Mouse (Mus musculus): ENCODE data around the gene Gm5622. TPM values are rescaled to one million over a fixed set of nuclear protein-coding genes. Genes with fewer than 3 reads are reported as not detected.
"Not testable (repeated sequence)": the region's sequence is repeated elsewhere in the genome, so short reads cannot be mapped to it uniquely, and the experiment has no call there.

Gm5622 gene
- not detected in 2 replicates for polyA plus RNA-seq (2015; fragmentation: Nextera tagmentation; extraction: Ambion mirVana)

GRCm38 (mm10) chr14:51552490-51552889, at the start of gene Gm5622:
Gene Gm5622, plus strand, starts transcription at chr14:51552790.
- H3K9me3 ChIP-seq: no peaks in the 10 kb centered on the region
- no peaks in the 10 kb centered on the region for H3K4me1 ChIP-seq (replicated peaks)
- H3K4me2 ChIP-seq (replicated peaks): no peak within 1 kb of the TSS
- no peak within 1 kb of the TSS for H3K9ac ChIP-seq (replicated peaks)
- no peaks in the 10 kb centered on the region for H3K36me3 ChIP-seq
- no peaks in the 10 kb centered on the region for H3K27me3 ChIP-seq
- H3K27ac ChIP-seq: no peak within 1 kb of the TSS
- ATAC-seq: no peak
- no peak within 1 kb of the TSS for H3K4me3 ChIP-seq (replicated peaks)
- WGBS: 93% methylated on average over 4 of the region's 4 CpGs

DNA sequence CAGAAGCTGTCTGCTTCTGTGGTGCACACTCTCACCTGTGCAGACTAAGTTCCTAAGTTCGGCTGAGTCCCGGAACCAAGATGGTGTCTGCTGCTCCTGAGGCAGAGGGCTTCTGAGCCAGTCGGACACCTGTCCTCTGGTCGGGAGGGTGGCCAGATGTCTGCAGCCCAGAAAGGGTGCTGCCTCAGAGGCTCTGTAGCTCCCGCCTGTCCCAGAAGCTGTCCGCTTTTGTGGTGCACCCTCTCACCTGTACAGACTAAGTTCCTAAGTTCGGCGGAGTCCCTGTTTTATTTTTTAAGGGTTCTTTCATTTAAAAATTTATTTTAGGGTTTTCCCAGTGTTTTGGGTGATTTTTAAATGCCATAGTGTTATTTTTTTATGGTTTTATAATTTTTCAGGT, 45.2 kb upstream of the Gm5622 start:
- H3K4me2 ChIP-seq (replicated peaks): no peak overlapping the region
- H3K4me3 ChIP-seq (replicated peaks): no peak overlapping the region
- ATAC-seq: no peak
- H3K9me3 ChIP-seq: no peaks in the 10 kb centered on the region
- no peaks in the 10 kb centered on the region for H3K36me3 ChIP-seq
- H3K9ac ChIP-seq (replicated peaks): no peak overlapping the region
- 97% methylated on average over 8 of the region's 8 CpGs for WGBS
- no peaks in the 10 kb centered on the region for H3K27me3 ChIP-seq
- H3K4me1 ChIP-seq (replicated peaks): no peaks in the 10 kb centered on the region
- no peak overlapping the region for H3K27ac ChIP-seq

DNA sequence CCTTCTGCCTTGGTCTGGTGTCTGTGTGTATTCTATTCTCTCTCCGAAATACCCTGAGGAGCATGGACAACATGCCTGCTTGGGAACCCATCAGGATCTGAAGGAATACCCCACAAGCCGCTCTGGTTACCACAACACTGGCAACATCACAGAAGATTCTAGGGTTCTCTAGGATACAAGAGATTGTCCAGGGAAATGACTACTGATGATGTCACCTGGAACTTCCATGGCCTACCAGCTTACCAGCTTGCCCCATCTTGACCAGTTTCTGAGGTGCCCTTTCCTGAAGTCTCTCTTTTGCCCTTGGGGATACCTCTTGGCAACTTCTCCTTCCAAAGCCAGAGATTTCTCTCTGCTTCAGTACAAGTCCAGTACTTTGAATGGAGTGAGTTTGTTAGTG, 21.4 kb downstream of the Gm5622 start, which contains the start of gene Gm17175:
Gene Gm17175, minus strand, starts transcription at position 101 of the 400 bp plus-strand sequence.
- H3K27me3 ChIP-seq; H3K9ac ChIP-seq (replicated peaks); ATAC-seq; H3K36me3 ChIP-seq; H3K4me2 ChIP-seq (replicated peaks); H3K27ac ChIP-seq; H3K4me1 ChIP-seq (replicated peaks); H3K9me3 ChIP-seq; H3K4me3 ChIP-seq (replicated peaks): not testable (repeated sequence)
- 91% methylated on average over 2 of the region's 2 CpGs for WGBS

- not testable (repeated sequence) for ATAC-seq; H3K4me3 ChIP-seq (replicated peaks); H3K27ac ChIP-seq; H3K36me3 ChIP-seq; H3K27me3 ChIP-seq; H3K4me1 ChIP-seq (replicated peaks); H3K4me2 ChIP-seq (replicated peaks); H3K9me3 ChIP-seq; H3K9ac ChIP-seq (replicated peaks)
- 93% methylated on average over 4 of the region's 4 CpGs for WGBS
These were observed 39.4 kb downstream of the Gm5622 start, which contains the start of gene Gm17174 for GRCm38 (mm10) chr14:51592039-51592438. Gene Gm17174, minus strand, starts transcription at chr14:51592139.

- no peak for ATAC-seq
These were observed 58.6 kb downstream of the Gm5622 start, which contains the start of gene Gm17078 for GRCm38 (mm10) chr14:51611210-51611609. Gene Gm17078, minus strand, starts transcription at chr14:51611310.

GRCm38 (mm10) chr14:51632426-51632825, 79.8 kb downstream of the Gm5622 start:
- H3K4me3 ChIP-seq (replicated peaks); ATAC-seq; H3K36me3 ChIP-seq; H3K4me2 ChIP-seq (replicated peaks); H3K27ac ChIP-seq; H3K4me1 ChIP-seq (replicated peaks); H3K27me3 ChIP-seq; H3K9ac ChIP-seq (replicated peaks); H3K9me3 ChIP-seq: not testable (repeated sequence)
- 100% methylated on average over 1 of the region's 1 CpGs for WGBS

More at GRCm38 (mm10) chr14:51611210-51611609, 58.6 kb downstream of the Gm5622 start, which contains the start of gene Gm17078:
- Histone ChIP-seq H3K27ac (no peak within 1 kb of the TSS), H3K4me1 (replicated peaks) (no peaks in the 10 kb centered on the region), H3K9ac (replicated peaks) (no peak within 1 kb of the TSS), H3K9me3 (no peaks in the 10 kb centered on the region), H3K27me3 (no peaks in the 10 kb centered on the region), H3K4me2 (replicated peaks) (no peak within 1 kb of the TSS), H3K4me3 (replicated peaks) (no peak within 1 kb of the TSS), H3K36me3 (no peaks in the 10 kb centered on the region)
- 88% methylated on average over 1 of the region's 1 CpGs for WGBS

DNA sequence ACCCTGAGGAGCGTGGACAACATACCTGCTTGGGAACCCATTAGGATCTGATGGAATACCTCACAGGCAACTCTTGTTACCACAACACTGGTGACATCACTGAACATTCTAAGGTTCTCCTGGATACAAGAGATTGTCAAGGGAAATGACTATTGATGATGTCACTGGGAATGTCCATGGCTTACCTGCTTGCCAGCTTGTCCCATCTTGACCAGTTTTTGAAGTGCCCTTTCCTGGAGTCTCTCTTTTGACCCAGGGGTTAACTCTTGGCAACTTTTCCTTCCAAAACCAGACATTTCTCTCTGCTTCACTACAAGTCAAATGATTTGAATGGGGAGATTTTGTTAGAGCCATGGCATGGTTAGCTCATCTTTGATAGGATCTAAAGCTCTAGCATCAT, 83.0 kb downstream of the Gm5622 start, which contains the start of gene Gm4181:
Gene Gm4181, minus strand, starts transcription at position 101 of the 400 bp plus-strand sequence.
- H3K4me3 ChIP-seq (replicated peaks); H3K27ac ChIP-seq; H3K4me1 ChIP-seq (replicated peaks); H3K36me3 ChIP-seq; H3K4me2 ChIP-seq (replicated peaks); ATAC-seq; H3K27me3 ChIP-seq; H3K9me3 ChIP-seq; H3K9ac ChIP-seq (replicated peaks): not testable (repeated sequence)
- WGBS: 100% methylated on average over 1 of the region's 1 CpGs

DNA sequence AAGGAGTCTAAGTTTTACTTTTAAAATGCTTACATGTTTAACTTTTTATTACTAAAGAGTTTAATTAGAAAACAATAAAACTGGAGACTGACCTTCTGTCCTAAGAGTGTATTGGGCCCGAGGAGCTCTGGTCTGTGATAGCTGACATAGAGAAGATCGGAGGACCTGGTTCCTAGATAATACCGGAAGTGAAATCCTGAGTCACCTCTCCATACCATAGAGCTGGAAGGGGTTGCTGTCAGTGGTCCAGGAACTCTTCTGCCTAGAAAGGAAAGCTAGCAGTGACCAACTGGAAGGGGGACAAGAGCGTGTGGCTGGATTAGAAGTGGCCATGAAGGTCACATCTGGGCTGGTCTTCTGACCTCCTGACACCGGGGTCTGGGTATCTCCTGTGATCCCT, 124.7 kb downstream of the Gm5622 start:
- no peaks in the 10 kb centered on the region for H3K4me1 ChIP-seq (replicated peaks)
- H3K4me2 ChIP-seq (replicated peaks): no peak overlapping the region
- WGBS: 89% methylated on average over 5 of the region's 5 CpGs
- H3K4me3 ChIP-seq (replicated peaks): no peak overlapping the region
- no peak overlapping the region for H3K27ac ChIP-seq
- no peak overlapping the region for H3K9ac ChIP-seq (replicated peaks)
- H3K36me3 ChIP-seq: no peaks in the 10 kb centered on the region
- no peaks in the 10 kb centered on the region for H3K27me3 ChIP-seq
- H3K9me3 ChIP-seq: no peaks in the 10 kb centered on the region
- no peak for ATAC-seq

DNA sequence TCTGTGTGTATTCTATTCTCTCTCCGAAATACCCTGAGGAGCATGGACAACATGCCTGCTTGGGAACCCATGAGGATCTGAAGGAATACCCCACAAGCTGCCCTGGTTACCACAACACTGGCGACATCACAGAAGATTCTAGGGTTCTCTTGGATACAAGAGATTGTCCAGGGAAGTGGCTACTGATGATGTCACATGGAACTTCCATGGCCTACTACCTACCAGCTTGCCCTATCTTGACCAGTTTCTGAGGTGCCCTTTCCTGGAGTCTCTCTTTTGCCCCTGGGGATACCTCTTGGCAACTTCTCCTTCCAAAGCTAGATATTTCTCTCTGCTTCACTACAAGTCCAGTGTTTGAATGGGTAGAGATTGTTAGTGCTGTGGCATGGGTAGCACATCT, 142.8 kb downstream of the Gm5622 start, which contains the start of gene Gm17079:
Gene Gm17079, minus strand, starts transcription at position 101 of the 400 bp plus-strand sequence.
- not testable (repeated sequence) for H3K9ac ChIP-seq (replicated peaks); H3K4me3 ChIP-seq (replicated peaks); ATAC-seq; H3K4me1 ChIP-seq (replicated peaks); H3K4me2 ChIP-seq (replicated peaks); H3K9me3 ChIP-seq; H3K27ac ChIP-seq; H3K36me3 ChIP-seq; H3K27me3 ChIP-seq
- 83% methylated on average over 1 of the region's 2 CpGs for WGBS

Other genes starting within 250 kb of the Gm5622 start
- not detected in 2 replicates for gene Gm7247, start 191.0 kb upstream of the Gm5622 start, polyA plus RNA-seq (2015; fragmentation: Nextera tagmentation; extraction: Ambion mirVana)
- gene Vmn2r88, start 142.0 kb upstream of the Gm5622 start, polyA plus RNA-seq (2015; fragmentation: Nextera tagmentation; extraction: Ambion mirVana): not detected in 2 replicates
- not detected in 2 replicates for gene Vmn2r89, start 100.9 kb upstream of the Gm5622 start, polyA plus RNA-seq (2015; fragmentation: Nextera tagmentation; extraction: Ambion mirVana)
- gene Gm17175, start 21.3 kb downstream of the Gm5622 start, polyA plus RNA-seq (2015; fragmentation: Nextera tagmentation; extraction: Ambion mirVana): not detected in 2 replicates
- not detected in 2 replicates for gene Gm17174, start 39.3 kb downstream of the Gm5622 start, polyA plus RNA-seq (2015; fragmentation: Nextera tagmentation; extraction: Ambion mirVana)
- not detected in 2 replicates for gene Gm17078, start 58.5 kb downstream of the Gm5622 start, polyA plus RNA-seq (2015; fragmentation: Nextera tagmentation; extraction: Ambion mirVana)
- gene Gm4181, start 82.9 kb downstream of the Gm5622 start, polyA plus RNA-seq (2015; fragmentation: Nextera tagmentation; extraction: Ambion mirVana): not detected in 2 replicates
- gene Gm17079, start 142.7 kb downstream of the Gm5622 start, polyA plus RNA-seq (2015; fragmentation: Nextera tagmentation; extraction: Ambion mirVana): not detected in 2 replicates
- gene Gm5800, start 164.4 kb downstream of the Gm5622 start, polyA plus RNA-seq (2015; fragmentation: Nextera tagmentation; extraction: Ambion mirVana): not detected in 2 replicates
- gene Ang4, start 220.8 kb downstream of the Gm5622 start, polyA plus RNA-seq (2015; fragmentation: Nextera tagmentation; extraction: Ambion mirVana): not detected in 2 replicates
- gene AY358078, start 247.3 kb downstream of the Gm5622 start, polyA plus RNA-seq (2015; fragmentation: Nextera tagmentation; extraction: Ambion mirVana): not detected in 2 replicates

All from midbrain, embryonic 13.5 days (tissue).